Mouse (Mus musculus): ENCODE measurements around the gene Lrrc29.

DNA sequence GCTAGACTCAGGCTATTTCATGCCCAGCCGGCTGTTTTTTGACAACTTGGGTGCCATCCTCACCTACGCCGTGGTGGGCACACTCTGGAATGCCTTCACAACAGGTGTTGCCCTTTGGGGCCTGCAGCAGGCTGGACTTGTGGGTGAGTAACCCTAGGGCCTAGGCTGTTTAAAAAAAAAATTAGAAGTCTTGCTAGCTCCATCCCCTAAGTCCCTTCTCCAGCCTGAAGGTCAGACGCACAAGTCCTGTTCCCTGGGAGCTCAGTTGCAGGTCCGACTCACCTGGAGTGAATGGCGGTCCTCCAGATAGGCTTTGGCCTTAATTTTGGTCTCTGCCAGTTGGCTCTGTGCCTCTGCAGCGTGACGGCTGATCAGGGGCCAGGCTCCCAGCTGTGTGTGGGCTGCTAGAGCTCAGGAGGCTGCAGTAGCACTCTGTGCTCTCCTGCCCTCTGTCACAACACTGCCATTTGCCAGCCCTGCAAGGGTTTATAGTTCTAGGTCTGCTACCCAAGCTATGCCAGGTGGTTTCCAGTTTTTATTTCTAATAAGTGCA, 27.6 kb upstream of the Lrrc29 start:
- TF ChIP-seq CTCF (IDR thresholded peaks at IDR 0.05; ENCODE audit: borderline replicate concordance, control insufficient read depth, extremely low read depth, insufficient read depth, low read length, poor library complexity) (no peak), POLR2A (IDR thresholded peaks at IDR 0.05; ENCODE audit: control insufficient read depth, extremely low read depth, insufficient read depth, low read length, poor library complexity) (no peak)

Data from thymus, adult 2 months (tissue).